Mouse (Mus musculus): ENCODE results near the gene Ints1. TPM values are rescaled to one million over a fixed set of nuclear protein-coding genes. Genes with fewer than 3 reads are reported as not detected.

The Ints1 gene
- total and polyA plus RNA-seq, 3 experiments = 77.9 to 89.2 TPM; not detected in 1

DNA sequence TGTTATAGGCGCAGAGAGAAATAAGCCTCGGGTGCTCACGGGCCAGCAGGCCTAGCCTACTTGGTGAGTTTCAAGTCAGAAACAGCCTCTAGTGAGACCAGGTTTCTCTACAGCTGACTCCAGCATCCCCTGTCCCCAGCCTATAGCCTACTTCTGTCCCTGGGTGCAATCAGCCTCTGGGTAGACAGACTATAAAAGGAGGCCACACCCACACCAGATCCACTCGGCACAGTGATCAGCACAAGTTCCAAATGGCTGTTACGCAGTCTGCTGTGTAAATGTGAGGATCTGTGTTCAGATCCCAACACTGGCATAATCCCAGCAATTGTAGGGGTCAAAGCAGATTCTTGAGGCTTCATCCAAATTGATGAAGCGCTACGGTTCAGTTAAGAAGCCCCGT lies 27.7 kb upstream of the Ints1 start:
- Histone ChIP-seq H3K79me2 (ENCODE audit: control insufficient read depth, insufficient read depth, low read length, poor library complexity) (peaks cover 1% of the 10 kb centered on the region; the same call in 1 of the 2 replicates), H3K9ac (ENCODE audit: control insufficient read depth, low read depth, low read length, poor library complexity, severe bottlenecking) (peak overlapping the region; percentile 52), H3K4me1 (ENCODE audit: control insufficient read depth in 1 of 2, insufficient read depth in 2 of 2, low read length in 2 of 2) (peaks cover 6 to 32% of the 10 kb centered on the region in 2 experiments), H3K27me3 (ENCODE audit: control insufficient read depth in 1 of 2, insufficient read depth in 2 of 2, low read length in 2 of 2) (no peaks in the 10 kb centered on the region), H3K4me3 (ENCODE audit: control insufficient read depth in 1 of 2, insufficient read depth in 1 of 2, low read depth in 2 of 2, low read length in 2 of 2) (peak overlapping the region; percentile 31 to 52), H3K36me3 (ENCODE audit: control insufficient read depth in 1 of 2, insufficient read depth in 2 of 2, low read length in 2 of 2) (peaks cover 0 to 20% of the 10 kb centered on the region in 2 experiments; a peak in 3 of 4 replicates), H3K27ac (ENCODE audit: control insufficient read depth, low read depth, low read length) (peak overlapping the region; percentile 99), H3K9me3 (replicated peaks; ENCODE audit: insufficient read depth, low read length) (no peaks in the 10 kb centered on the region)
- DNase-seq (ENCODE audit: low read depth, low spot score) = peak; percentile 84
- TF ChIP-seq RCOR1 (IDR thresholded peaks at IDR 0.05; ENCODE audit: low read depth, low read length) = 0 out of 2 replicates have a peak, but pooled peaks have one; percentile 17
- peak; percentile 77 for TF ChIP-seq TBP (IDR thresholded peaks at IDR 0.05; ENCODE audit: low read depth, low read length)
- TF ChIP-seq CHD2 (IDR thresholded peaks at IDR 0.05; ENCODE audit: low read length) = no peak
- 0 out of 4 replicates have a peak, but pooled peaks of 1 of the 2 experiments have one; percentile 19 for TF ChIP-seq EP300 (IDR thresholded peaks at IDR 0.05; ENCODE audit: low read depth in 1 of 2, low read length in 2 of 2)
- TF ChIP-seq GATA1 (IDR thresholded peaks at IDR 0.05; ENCODE audit: low read depth, low read length) = 0 out of 2 replicates have a peak, but pooled peaks have one; percentile 3
- TF ChIP-seq ZKSCAN1 (IDR thresholded peaks at IDR 0.05; ENCODE audit: low read depth, low read length) = no peak
- peak; percentile 66; the same call in 1 of the 2 replicates for TF ChIP-seq POLR2AphosphoS2 (IDR thresholded peaks at IDR 0.05; ENCODE audit: low read length)
- TF ChIP-seq POLR2A (IDR thresholded peaks at IDR 0.05; ENCODE audit: control insufficient read depth in 1 of 2, insufficient read depth in 1 of 2, low read depth in 1 of 2, low read length in 2 of 2, poor library complexity in 1 of 2) = peak in 1 of 2 experiments; percentile 24; a peak in 1 of 4 replicates

DNA sequence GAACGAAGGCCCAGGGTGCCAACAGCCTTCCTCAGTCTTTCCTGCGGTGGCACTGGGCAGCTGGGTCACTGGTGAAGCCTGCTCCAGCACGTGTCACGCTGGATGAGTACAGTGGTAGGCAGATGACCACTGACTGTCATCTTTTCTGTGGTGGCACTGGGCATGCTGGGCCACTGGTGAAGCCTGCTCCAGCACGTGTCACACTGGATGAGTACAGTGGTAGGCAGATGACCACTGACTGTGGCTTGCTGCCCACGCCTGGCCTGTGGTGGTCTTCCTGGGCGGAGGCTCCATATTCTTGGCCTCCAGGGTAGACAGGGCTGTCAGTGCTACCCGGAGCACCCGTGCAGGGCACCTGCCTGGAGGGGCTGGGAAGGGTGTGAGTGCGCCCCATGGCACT lies 26.4 kb upstream of the Ints1 start:
- TF ChIP-seq MAX (IDR thresholded peaks at IDR 0.05; ENCODE audit: low read length) (no peak), POLR2AphosphoS5 (IDR thresholded peaks at IDR 0.05; ENCODE audit: borderline replicate concordance, low read depth, low read length) (0 out of 2 replicates have a peak, but pooled peaks have one; percentile 53), UBTF (IDR thresholded peaks at IDR 0.05; ENCODE audit: borderline replicate concordance, insufficient read depth, low read depth, low read length) (no peak), CHD2 (IDR thresholded peaks at IDR 0.05; ENCODE audit: low read length) (no peak), POLR2A (IDR thresholded peaks at IDR 0.05; ENCODE audit: control insufficient read depth in 1 of 2, insufficient read depth in 1 of 2, low read depth in 1 of 2, low read length in 2 of 2, poor library complexity in 1 of 2) (0 out of 4 replicates have a peak, but pooled peaks of 1 of the 2 experiments have one; percentile 14), ZKSCAN1 (IDR thresholded peaks at IDR 0.05; ENCODE audit: low read depth, low read length) (no peak), ELF1 (IDR thresholded peaks at IDR 0.05; ENCODE audit: low read depth, low read length) (no peak), NELFE (IDR thresholded peaks at IDR 0.05; ENCODE audit: low read depth, low read length) (no peak), MXI1 (IDR thresholded peaks at IDR 0.05; ENCODE audit: low read depth, low read length) (no peak)
- peaks cover 0 to 20% of the 10 kb centered on the region in 2 experiments; a peak in 3 of 4 replicates for H3K36me3 ChIP-seq (ENCODE audit: control insufficient read depth in 1 of 2, insufficient read depth in 2 of 2, low read length in 2 of 2)
- H3K9me3 ChIP-seq (replicated peaks; ENCODE audit: insufficient read depth, low read length) = no peaks in the 10 kb centered on the region
- DNase-seq (ENCODE audit: low read depth, low spot score) = no peak
- H3K9ac ChIP-seq (ENCODE audit: control insufficient read depth, low read depth, low read length, poor library complexity, severe bottlenecking) = no peak overlapping the region
- H3K4me1 ChIP-seq (ENCODE audit: control insufficient read depth in 1 of 2, insufficient read depth in 2 of 2, low read length in 2 of 2) = peaks cover 6 to 36% of the 10 kb centered on the region in 2 experiments
- no peak overlapping the region; the same call in 1 of the 2 replicates for H3K27ac ChIP-seq (ENCODE audit: control insufficient read depth, low read depth, low read length)
- H3K79me2 ChIP-seq (ENCODE audit: control insufficient read depth, insufficient read depth, low read length, poor library complexity) = peaks cover 14% of the 10 kb centered on the region
- H3K4me3 ChIP-seq (ENCODE audit: control insufficient read depth in 1 of 2, insufficient read depth in 1 of 2, low read depth in 2 of 2, low read length in 2 of 2) = no peak overlapping the region
- no peaks in the 10 kb centered on the region for H3K27me3 ChIP-seq (ENCODE audit: control insufficient read depth in 1 of 2, insufficient read depth in 2 of 2, low read length in 2 of 2)

All from MEL (cell line).